23 mouse cellular contexts compared by ENCODE assay signal in the genomic region with DNA sequence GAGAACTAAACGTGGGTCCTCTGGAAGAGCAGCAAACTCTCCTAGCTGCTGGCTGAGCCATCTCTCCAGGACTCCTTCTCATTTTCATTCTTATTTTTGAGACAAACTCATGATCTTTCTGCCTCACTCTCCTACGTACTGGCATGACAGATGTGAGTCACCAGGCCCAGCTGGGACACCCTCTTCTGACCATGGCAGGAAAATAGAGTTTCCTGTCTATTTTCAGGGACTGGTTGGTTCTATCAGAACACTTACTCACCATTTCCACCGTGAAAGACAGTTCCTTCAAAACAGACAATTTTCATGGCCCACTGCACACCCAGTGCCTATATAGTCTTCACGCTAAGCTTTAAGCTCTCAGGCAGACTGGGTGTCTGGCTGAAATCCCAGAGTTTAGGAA. TPM values are rescaled to one million over a fixed set of nuclear protein-coding genes. Genes with fewer than 3 reads are reported as not detected.
DNase-seq lines count a peak whose midpoint lies in the region; ATAC-seq and TF ChIP-seq lines count a peak whose summit lies in the region.
"Had no signal": no experiment of that assay in that cellular context is flagged by ENCODE, and none has a peak within 500 bp of the region (broad histone marks: within the 10 kb centered on the region; RNA-seq: fewer than 3 reads in every experiment).

No protein-coding gene starts in this region.

- no peak for TF ChIP-seq EP300 in liver, postnatal 0 days (IDR thresholded peaks at IDR 0.05; ENCODE audit: low read depth)

- TF ChIP-seq CTCF in liver, postnatal 0 days (IDR thresholded peaks at IDR 0.05; ENCODE audit: low read depth), result no peak

- H3K27me3 ChIP-seq in liver, postnatal 0 days (ENCODE audit: insufficient read depth, low read length), result no peaks in the 10 kb centered on the region
- H3K27me3 ChIP-seq: forebrain, embryonic 13.5 days; hindbrain, embryonic 15.5 days had no signal

- 43% methylated on average over 4 of the region's 4 CpGs for whole genome bisulfite sequencing in liver, postnatal 0 days (ENCODE audit: insufficient replicate concordance)

- peaks cover 39% of the 10 kb centered on the region for H3K4me1 ChIP-seq in liver, postnatal 0 days (ENCODE audit: insufficient read depth)
- H3K4me1 ChIP-seq: hindbrain, embryonic 15.5 days had no signal

- peak overlapping the region; percentile 31; the same call in 1 of the 2 replicates for H3K27ac ChIP-seq in liver, postnatal 0 days (ENCODE audit: low read depth)
- H3K27ac ChIP-seq: forebrain, embryonic 13.5 days; heart, embryonic 10.5 days; hindbrain, embryonic 15.5 days; stomach, postnatal 0 days had no signal

- DNase-seq in adrenal gland, adult 8-10 months, result peak; percentile 73
- DNase-seq in adrenal gland, postnatal 4 days (ENCODE audit: low spot score in 2 of 2), result no peak
- no peak for DNase-seq in liver, postnatal 0 days
- no peak for DNase-seq in liver
- DNase-seq in adrenal gland, postnatal 10 days, result peak; percentile 55
- peak; percentile 16 to 41 for DNase-seq in right cerebral cortex, postnatal 36 days (ENCODE audit: low spot score in 2 of 2)
- no peak for DNase-seq in gastrocnemius, postnatal 4 days (ENCODE audit: low spot score in 2 of 2)
- DNase-seq in layer of hippocampus, adult 9-10 months (ENCODE audit: low spot score), result no peak
- DNase-seq: cerebellum, adult 9-11 months; embryo, embryonic 11 days; gastrocnemius, postnatal 10 days; heart, postnatal 14 days; kidney, adult 18-20 months; kidney, postnatal 25 days; layer of hippocampus, postnatal 36 days; lung, embryonic 14.5 days; midbrain, embryonic 14.5 days; spleen, adult 18-20 months; thymus, postnatal 25 days had no signal

- no peak overlapping the region for H3K4me2 ChIP-seq in liver, postnatal 0 days (ENCODE audit: low read depth, low read length)
- H3K4me2 ChIP-seq: forebrain, embryonic 13.5 days; hindbrain, embryonic 15.5 days; lung, embryonic 14.5 days had no signal

- no peak overlapping the region for H3K4me3 ChIP-seq in liver, postnatal 0 days (ENCODE audit: low read depth, low read length)
- H3K4me3 ChIP-seq: forebrain, embryonic 13.5 days; heart, embryonic 10.5 days; hindbrain, embryonic 15.5 days had no signal

- H3K9ac ChIP-seq in liver, postnatal 0 days (replicated peaks), result no peak overlapping the region
- H3K9ac ChIP-seq: forebrain, embryonic 13.5 days; hindbrain, embryonic 15.5 days; lung, embryonic 14.5 days had no signal

- no peak for ATAC-seq in liver, postnatal 0 days
- ATAC-seq: forebrain, embryonic 13.5 days had no signal

- no peaks in the 10 kb centered on the region for H3K9me3 ChIP-seq in liver, postnatal 0 days (ENCODE audit: low read length)
- H3K9me3 ChIP-seq: forebrain, embryonic 13.5 days; heart, embryonic 10.5 days; hindbrain, embryonic 15.5 days had no signal

- H3K36me3 ChIP-seq in liver, postnatal 0 days (replicated peaks; ENCODE audit: insufficient read depth, low read length), result no peaks in the 10 kb centered on the region
- H3K36me3 ChIP-seq: heart, embryonic 10.5 days; hindbrain, embryonic 15.5 days had no signal

RNA-seq across cellular contexts. Expression of a gene that starts 35.7 kb away (rescaled TPM):
- total RNA-seq in adrenal gland, adult 8-10 months (2022), result 100 to 1,000 TPM in 2 of 4 experiments, 10 to 100 TPM in 2; 76.0 to 130 (median 96.1) TPM
- total RNA-seq in adrenal gland, postnatal 4 days (2021), result 10 to 100 TPM; 63.2 to 73.3 TPM
- polyA plus RNA-seq in liver, postnatal 0 days (2015; fragmentation: Nextera tagmentation; extraction: Ambion mirVana), result 20.5 and 22.8 TPM in 2 replicates
- 10 to 100 TPM; 54.7 to 55.9 TPM for total RNA-seq in adrenal gland, postnatal 10 days (2021)
- 1 to 10 TPM; 2.7 to 6.7 TPM for total RNA-seq in gastrocnemius, postnatal 4 days (2021)

Comparison
In these comparisons a context has a peak if more than half of its experiments do, and no peak if none do; other contexts are left out.
1. DNase-seq: peak in adrenal gland, adult 8-10 months (single experiment), adrenal gland, postnatal 10 days (single experiment) and right cerebral cortex, postnatal 36 days (2 of 2); none in adrenal gland, postnatal 4 days (0 of 2), liver, postnatal 0 days (single experiment), liver (single experiment), gastrocnemius, postnatal 4 days (0 of 2) and layer of hippocampus, adult 9-10 months (single experiment).
2. RNA of a gene that starts 35.7 kb away (total RNA-seq): 76.0 to 130 TPM in adrenal gland, adult 8-10 months, 63.2 to 73.3 TPM in adrenal gland, postnatal 4 days and 54.7 to 55.9 TPM in adrenal gland, postnatal 10 days; 2.7 to 6.7 TPM in gastrocnemius, postnatal 4 days; every median in the first group is over 4 times any median in the second.